Mouse (Mus musculus) forelimb bud, embryonic 11.5 days (tissue): ENCODE results near the gene Slc4a3.

Source experiments
- DNase-seq: peaks from one replicate; pipeline ENCODE4 v3.0.0-alpha.2; 2012; ENCODE audit warnings: low read depth, low spot score

The Slc4a3 gene

DNA sequence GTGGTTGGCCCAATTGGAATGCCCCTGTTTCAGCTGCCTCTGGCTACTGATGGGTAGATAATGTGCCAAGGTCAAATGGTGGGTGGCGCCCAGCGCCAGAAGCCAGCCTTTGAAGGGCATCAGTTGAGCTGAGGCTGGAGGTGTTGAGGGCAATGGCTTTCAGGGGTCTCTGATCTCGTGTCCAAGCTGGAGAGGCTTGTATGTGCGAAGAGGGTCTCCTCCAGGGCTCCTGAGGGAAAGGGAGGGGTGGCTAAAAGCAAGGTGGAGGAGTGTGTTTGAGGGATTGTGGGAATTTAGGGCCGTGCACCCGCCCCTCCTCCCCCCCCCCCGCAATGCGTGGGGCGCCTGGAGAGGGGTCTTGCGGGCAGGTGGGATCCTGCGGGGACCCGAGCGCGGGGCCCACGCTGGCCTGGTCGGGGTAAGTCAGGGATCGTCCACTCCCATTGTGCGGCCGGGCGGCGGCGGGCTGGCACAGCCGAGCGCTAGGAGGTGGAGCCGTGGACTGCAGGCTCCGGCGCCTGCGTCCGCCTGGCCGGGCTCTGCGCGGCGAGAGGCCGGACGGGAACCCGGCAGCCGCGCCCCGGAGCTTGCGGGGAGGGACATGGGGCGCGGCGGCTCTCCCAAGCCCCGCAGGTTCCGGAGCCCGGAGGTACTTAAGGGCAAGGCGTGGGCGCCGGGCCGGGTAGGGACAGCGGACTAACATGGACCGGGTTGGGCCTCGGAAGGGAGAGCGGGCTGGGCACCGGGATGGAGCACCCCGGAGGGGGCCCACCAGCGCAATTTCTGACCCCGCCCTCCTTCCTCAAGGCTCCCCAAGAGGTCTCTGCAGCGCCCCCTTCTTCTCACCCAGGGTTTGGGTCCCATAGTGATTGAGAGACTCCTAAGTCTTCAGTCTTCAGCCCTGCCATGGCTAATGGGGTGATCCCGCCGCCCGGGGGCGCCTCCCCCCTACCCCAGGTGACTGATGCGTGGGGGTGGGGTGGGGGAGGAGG is at the start of gene Slc4a3:
Gene Slc4a3, plus strand, starts transcription at position 302 of the 992 bp plus-strand sequence.
- DNase-seq: peak; percentile 48

- DNase-seq: no peak
Measured at GRCm38 (mm10) chr1:75498897-75499296, 47.2 kb upstream of the Slc4a3 start.

DNA sequence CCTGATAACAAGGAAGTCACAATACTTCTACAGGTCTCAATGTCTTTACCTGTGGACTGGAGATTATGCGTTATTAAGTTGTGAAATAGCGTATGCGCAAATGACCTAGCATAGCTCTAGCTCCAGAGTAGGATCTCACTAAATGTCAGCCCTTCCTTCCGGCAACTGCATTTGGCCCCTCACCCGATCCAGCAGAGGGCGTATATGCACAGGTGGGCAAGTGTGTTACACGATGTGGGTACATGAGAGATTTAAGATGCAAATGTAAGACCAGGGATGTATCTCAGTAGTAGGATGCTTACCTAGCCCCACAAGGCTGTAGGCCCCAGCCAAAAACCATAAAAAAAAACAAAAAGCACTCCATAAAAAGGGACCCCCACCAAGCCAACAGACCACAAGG is 46.6 kb upstream of the Slc4a3 start:
- no peak for DNase-seq

- no peak for DNase-seq
Measured at GRCm38 (mm10) chr1:75501905-75502304, 44.2 kb upstream of the Slc4a3 start.

GRCm38 (mm10) chr1:75502945-75503650 is 43.0 kb upstream of the Slc4a3 start:
- no peak for DNase-seq

DNA sequence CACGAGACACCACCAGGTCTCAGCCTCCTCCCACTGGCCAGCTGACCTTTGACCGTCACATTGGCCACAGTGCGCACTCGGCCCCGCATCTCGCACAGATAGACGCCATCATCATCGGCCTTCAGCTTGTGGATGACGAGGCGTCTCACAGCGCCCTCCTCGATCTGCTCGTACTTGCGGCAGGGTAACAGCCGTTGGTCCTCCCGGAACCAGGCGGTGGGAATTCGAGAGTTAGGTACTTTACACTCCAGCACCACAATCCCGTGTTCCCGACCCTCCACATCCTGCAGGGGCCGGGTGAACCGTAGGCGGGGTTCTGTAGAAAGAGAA is 42.5 kb upstream of the Slc4a3 start:
- DNase-seq: no peak

DNA sequence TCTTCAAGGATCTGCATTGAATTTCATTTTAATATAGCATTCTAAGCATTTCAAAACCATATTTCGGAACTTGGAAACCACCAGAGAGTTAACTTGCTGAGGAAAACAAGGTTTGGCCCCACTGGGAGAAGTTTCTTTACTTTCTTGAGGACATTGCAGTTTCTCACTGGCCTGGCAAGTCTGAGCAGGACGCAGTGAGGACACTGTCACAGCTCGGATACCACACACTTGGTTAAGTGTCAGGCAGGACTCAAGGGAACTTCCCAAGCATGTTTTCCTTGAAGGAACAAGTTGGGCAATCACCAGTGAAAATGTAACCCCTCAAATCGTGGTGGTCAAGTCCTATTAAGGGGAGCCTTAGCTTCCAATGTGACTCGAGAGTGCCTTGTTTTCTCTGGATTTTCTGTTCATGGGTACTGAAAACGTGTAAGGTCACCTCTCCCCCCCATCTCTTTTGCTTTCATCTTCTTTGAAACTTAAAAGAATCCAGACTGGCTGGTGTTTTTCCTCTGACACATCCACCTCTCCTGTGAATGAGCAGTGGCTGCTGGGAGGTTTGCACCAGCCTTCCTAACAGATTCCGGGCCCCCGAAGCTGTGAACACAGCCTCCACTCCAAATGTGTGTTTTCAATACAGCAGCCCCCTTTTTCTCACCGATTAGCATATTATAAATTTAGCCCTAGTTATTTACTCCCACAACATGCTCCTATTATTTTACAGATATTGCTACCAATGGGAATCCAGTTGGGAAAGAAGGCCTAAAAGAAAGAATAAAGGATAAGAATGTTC is 41.6 kb upstream of the Slc4a3 start:
- no peak for DNase-seq

GRCm38 (mm10) chr1:75505159-75505955 is 40.7 kb upstream of the Slc4a3 start:
- DNase-seq: peak; percentile 51

DNA sequence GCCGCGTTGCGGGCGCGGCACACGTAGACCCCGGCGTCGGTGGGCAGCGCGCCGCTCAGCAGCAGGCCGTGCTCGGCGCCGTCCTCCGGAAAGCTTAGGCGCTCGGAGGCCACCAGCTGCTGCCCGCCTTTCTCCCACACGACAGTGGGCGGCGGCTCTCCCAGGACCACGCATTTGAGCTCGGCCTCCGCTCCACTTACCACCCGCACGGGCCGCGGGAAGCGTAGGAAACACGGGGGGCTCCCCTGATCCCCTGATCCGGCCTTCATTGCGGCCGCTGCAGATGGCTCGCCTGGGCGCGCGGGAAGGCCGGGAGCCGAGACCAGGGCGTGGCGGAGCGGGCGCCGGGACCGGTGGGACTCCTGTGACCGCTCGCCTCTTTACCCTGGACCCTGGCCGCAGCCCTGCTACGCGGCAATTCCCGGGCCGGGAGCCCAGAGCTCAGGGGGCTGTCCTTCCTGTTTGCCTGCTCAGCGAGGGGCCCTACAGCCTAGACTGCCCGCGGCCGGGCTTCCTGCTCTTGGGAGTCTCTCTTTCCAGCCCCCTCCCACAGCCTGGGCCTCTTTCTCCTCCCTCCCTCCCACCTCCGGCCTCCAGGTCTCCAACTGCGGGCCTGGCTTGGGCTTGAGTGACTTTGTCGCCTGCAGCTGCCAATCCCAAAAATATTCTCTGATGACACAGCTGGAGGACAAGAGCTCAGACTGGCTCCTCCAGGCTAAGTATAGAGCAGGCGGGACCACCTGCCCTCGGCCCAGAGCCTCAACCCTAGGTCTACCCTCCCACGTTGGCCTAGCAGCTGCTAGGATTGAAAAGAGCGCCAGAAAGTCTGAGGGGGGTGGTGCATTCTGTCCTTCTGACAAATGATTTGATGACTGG is 39.9 kb upstream of the Slc4a3 start, which contains the start of gene Obsl1:
Gene Obsl1, minus strand, starts transcription at position 497 of the 876 bp plus-strand sequence.
- DNase-seq: peak; percentile 86

GRCm38 (mm10) chr1:75507006-75507405 is 39.1 kb upstream of the Slc4a3 start, which contains the start of gene Inha:
TSS of gene Inha (plus strand) at chr1:75507077.
- no peak for DNase-seq

DNA sequence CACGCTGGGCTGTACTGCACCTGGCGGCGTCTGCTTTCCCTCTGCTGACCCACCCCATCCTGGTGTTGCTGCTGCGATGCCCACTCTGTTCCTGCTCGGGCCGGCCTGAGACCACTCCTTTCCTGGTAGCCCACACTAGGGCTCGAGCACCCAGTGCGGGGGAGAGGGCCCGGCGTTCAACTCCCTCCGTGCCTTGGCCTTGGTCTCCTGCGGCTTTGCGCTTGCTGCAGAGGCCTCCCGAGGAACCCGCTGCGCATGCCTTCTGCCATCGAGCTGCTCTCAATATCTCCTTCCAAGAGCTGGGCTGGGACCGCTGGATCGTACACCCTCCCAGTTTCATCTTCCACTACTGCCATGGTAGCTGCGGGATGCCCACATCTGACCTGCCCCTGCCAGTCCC is 36.5 kb upstream of the Slc4a3 start:
- DNase-seq: no peak

DNA sequence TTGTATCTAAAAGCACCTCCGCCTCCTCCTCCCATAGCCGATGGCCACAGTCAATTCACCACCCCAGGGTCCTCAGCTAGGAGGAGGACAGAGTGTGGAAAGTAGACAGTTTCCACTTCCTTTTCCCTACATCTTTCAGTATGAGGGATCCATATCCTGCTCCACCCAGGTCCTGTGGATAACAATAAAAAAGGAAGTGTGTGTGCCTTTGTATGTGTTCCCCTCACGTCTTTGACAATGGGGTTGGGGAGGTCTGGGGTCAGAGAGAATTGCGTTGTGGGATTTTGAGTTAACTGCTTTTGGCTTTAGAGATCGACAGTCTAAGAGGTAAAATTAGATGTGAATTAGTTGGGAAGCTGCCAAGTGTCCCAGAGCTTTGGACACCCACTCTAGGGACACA is 35.9 kb upstream of the Slc4a3 start:
- DNase-seq: no peak

DNA sequence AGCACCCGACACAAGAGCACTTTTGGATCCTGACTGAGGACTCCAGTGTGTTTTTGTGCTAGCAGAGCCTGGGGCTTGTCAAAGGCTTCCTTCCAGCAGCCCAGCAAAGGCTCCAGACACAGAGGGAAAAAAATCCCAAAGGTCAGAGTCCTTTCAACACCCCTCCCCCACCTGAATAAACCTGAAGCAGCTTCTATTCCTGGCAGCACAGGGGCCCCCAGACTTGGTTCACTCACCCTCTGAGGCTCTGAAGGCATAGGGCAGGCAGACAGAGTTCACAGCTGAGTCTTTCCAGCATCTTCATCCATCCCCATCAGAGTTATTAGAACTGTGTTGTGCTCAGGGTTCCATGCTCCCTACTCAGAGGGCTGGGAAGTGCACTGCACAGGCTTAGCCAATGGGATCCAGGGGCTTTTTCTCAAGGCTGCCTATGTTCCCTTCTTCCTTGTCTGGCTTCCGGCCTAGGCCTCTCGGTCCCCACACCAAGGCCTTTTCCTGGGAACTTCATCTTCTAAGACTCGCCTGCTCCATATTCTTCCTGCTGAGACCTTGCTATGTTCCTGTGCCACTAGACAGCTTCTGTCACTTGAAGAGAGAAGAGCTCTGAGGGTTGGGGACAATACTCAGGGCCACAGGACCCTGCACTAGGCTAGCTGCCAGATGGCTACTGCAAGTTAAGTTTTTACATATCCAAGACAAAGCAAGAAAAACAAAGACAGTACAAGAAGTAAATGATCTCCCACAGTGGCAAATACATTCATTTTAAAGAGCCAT is 34.4 kb upstream of the Slc4a3 start:
- peak; percentile 46 for DNase-seq

- DNase-seq: no peak
Measured at GRCm38 (mm10) chr1:75512550-75512949, 33.5 kb upstream of the Slc4a3 start.

DNA sequence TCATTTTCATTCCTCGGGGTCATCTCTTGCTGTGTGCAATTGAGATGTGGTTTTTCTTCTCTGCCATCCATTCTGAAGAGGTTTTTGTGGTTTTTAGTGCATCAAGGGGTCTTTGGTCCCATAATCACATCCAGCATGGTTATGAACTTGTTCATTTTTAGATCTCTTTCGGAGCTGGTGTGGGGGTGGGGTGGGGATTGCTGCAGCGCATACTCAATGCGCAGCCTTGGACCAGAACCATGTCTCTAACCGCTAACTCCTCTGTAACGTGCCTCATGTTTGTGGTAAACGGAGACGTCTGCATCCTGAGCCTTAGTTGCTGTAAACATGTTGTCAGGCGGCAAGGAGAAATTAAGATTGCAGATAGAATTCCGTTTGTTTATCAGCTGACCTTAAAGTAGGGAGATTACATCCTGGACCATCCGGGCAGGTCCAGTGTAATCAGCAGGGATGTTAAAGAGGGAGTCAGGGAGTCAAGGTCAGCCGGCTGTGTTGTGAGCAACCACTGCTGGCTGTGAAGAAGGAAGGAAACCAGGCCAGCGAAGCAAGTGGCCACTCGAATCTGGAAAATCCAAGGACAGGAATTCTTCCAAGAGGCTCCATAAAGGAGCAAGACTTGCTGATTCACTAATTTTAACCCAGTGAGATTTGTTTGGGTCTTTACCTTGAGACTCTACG is 29.2 kb upstream of the Slc4a3 start:
- no peak for DNase-seq

DNA sequence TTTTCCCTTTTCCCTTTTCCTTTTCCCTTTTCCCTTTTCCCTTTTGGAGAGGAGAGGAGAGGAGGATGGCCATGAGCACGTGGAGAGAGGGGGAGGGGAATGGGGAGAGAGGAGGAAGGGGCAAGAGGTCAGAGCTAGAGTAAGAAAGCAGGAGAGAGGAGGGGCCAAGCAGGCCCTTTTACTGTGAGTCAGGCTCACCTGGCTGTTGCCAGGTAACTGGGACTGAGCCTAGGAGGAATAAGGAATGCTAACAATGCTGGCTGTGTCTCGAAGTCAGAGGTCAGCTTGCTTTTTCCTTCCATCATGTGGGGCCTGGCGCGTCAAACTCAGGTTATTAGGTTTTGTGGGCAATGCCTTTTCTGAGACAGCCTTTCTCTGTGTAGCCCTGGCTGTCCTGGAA is 28.1 kb upstream of the Slc4a3 start:
- DNase-seq: peak; percentile 16

DNA sequence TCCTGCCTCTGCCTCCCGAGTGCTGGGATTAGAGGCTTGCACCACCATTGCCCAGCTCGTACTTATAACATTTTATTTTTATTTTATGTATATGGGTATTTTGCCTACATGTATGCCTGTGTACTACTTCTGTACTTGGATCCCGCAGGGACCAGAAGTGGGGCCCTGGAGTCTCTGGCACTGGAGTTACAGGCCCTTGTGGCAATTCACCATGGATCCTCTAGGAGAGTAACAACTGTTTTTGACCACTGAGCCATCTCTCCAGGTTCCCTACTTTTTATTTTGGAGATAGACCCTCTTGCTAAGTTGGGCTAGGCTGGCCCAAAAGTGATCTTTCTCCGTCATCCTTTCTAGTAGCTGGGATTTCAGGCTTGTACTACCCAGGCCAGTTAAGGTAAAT is 27.6 kb upstream of the Slc4a3 start:
- no peak for DNase-seq

DNA sequence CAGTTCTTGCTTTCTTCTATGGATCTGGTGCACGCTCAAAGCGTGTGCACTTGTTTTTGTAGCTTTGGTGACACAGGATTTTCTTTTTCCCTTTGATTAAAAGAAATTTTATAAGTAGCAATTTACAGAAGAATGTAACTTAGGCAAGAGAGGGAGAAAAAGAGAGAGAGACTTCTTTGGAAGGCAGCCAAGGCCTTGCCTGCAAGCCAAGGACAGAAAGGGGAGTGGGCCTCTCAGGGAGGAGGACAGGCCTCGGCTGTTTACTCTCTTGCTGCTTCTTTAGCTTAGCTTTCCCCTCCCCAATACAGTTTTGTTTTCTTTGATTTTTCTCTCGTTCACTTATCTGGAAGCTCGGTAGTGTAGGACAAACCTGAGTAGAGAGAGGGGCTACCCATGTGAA is 26.5 kb upstream of the Slc4a3 start:
- no peak for DNase-seq
